Mouse (Mus musculus) left cerebral cortex, adult 11 months (tissue): ENCODE measurements around the gene Tgm3.

ENCODE experiments used
- DNase-seq: peaks from one replicate; pipeline ENCODE4 v3.0.0; 2022; ENCODE audit warnings: low spot score

Tgm3 gene

GRCm38 (mm10) chr2:130070396-130070795, 58.2 kb downstream of the Tgm3 start:
- no peak for DNase-seq
